Mouse (Mus musculus) urinary bladder, postnatal 10 days (tissue): Measurements from ENCODE around the gene Commd3.

Source experiments
- DNase-seq: peaks from one replicate; pipeline ENCODE4 v3.0.0; 2022; ENCODE audit warnings: low spot score

Commd3 gene

GRCm38 (mm10) chr2:18687671-18688170 is 15.5 kb downstream of the Commd3 start:
- no peak for DNase-seq

DNA sequence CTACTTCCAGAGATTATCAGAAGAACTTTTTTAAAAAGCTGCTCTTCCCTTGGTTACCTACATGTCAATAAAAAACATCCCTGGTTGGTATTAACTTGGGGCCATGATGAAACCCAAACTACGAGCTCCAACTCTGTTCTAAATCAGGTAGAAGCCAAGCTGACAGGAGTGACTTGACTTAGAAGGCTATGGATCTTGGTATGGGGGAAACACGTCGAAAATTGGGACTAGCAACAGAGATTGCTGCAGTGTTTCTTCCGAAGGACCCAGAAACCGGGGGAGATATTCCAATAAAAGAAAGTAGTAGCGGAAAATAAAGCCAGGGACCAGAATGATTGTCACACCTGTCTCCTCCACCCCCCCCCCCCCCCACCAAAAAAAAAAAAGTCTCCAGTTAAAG is 16.1 kb downstream of the Commd3 start:
- DNase-seq = no peak

DNA sequence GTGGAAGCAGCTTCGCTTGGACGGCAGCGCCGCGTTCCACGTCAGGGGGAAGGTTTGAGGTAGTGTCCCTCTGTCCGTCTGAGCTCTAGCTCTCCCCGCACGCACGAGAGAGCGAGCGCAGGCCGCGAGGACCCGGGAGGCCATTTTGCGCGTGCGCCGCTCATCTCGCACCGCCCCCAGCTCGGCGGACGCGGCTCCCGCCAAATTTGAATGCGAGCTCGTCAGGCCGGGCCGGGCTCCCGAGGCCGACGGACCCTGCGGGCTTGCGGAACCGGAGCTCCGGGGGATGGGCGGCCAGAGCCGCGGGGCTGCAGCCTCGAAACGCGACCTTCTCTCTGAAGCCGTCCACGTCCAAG is 16.5 kb downstream of the Commd3 start:
- DNase-seq = peak; percentile 18

DNA sequence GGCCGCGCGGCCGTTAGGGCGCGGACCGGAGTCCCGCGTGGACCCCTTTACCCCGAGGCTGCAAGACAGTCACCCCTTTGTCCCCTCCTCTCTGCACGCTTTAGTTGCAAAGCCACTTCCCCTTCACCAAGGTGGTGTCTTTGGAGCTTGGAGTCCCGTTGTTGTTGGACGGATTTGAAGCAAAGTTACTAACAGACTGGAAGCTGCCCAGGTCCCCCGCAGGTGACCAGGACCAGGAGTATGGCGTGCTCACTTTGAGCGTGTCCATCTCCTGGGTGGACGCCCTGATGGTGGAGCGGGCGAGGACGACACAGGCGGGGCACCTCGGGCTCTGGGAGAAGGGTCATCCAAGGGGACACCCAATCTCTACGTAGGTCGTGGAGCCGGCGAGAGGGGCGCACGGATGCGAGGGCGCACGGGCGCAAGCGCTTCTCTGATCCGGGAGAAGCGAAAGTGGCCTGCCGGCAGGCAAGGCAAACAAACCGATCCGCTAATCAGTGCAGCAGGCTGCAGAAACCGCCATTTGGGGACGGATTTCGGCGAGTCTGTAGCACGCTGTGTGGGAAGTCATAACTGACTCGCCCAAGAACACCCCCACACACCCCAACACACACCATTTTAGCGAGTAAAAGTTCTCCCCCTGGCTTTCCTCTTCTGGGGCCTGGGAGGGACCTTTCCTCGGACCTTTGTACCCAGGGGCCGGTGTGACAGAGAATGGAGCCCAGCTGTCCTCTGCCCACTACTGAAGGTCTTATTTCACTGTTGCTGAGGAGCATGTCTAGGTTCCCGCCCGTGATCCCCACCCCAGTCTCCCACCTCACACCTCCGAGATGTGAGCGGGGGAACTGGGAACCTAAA is 17.1 kb downstream of the Commd3 start:
- no peak for DNase-seq

GRCm38 (mm10) chr2:18690055-18690691 is 18.0 kb downstream of the Commd3 start:
- DNase-seq = peak; percentile 12

DNA sequence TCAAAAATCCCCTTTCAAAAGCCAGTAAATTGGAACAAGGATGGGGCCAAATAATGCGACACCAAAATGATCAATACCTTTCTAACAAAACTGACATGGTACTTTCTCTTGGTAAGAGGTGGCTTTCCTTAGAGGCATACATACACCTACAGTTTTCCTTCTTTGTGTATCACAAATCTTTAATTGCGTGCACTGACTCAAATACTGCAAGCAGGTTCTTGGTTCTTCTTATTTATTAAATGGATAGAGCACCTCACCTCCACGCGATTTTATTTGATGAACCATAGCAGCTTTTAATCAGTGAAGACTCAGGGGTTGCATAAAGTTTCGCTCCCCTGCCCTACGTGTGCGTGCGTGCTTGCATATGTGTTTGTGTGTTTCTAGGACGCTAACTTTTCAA is 18.6 kb downstream of the Commd3 start:
- no peak for DNase-seq

DNA sequence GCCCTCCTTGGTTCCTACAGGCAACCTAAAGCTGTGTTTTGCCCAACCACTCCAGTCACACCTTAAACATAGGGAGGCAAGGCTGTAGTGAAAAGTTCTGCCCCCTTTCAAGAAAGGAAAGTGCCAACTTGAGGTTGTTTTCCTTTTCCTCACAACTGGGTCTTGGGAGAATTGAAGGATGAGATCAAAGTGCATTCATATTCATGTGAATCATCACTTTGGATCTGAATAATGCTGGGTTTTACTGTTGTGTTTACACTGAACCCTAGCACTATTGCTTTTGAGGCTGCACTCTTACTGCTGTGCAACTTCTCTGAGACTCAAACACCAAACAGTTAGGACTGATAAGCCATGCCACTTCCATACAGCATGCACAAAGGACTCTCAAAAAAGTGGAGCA is 19.8 kb downstream of the Commd3 start:
- DNase-seq = no peak

DNA sequence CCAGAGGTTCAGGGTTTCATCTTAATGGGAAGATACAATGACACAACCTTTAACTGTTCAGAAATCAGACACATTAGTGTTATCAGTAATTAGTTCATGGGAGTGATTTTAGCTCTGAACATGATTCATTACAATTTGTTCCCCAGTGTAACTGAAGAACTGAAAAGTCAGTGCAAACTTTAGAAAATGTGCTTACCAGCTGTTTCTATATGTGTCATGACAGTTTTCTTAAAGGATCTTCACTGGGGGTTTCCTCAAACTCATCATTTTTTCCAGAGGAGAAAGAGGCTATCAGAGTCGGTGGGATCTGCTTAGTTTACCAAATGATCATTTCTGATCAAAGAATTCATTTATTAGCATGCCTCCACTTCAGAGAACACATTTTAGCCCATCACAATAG is 20.4 kb downstream of the Commd3 start:
- DNase-seq = no peak

- no peak for DNase-seq
These were observed 21.3 kb downstream of the Commd3 start for GRCm38 (mm10) chr2:18693491-18693870.

DNA sequence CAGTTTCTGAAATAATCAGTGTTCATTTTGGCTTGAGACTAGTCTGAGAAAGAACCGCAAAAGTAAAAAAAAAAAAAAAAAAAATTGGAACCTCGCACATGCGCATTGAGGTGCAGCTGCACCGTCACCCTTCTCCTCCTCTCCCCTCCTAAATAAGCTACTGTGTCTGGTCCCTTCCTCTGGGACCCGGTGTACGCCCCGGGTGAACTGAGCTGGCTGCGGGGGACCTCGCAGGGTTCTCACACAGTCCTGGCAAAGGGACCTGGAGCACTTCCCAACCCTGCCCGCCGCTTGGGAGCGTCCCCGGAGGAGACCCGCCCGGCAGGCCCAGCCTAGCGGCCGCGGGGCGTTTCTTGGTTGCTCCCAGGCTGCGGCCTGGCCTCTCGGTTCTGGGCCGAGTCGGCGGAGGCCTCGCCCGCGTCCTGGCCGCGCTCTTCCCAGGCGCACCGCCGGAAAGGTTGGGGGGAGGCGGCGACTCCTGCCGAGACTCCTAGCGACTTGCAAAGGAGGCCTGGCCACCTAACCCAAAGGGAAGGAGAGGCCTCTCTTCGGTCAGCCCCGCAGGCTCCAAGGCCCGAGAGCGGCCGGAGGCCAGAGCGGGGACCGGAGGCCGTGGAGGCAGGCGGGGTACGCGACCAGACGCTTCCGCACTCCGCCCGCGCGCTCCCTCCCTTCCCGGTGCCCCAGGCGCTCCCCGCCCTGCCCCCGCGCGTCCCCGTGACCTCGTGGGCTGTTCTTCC is 21.9 kb downstream of the Commd3 start, which contains the start of gene Spag6:
Gene Spag6, plus strand, starts transcription at position 162 of the 740 bp plus-strand sequence.
- DNase-seq = peak; percentile 20

DNA sequence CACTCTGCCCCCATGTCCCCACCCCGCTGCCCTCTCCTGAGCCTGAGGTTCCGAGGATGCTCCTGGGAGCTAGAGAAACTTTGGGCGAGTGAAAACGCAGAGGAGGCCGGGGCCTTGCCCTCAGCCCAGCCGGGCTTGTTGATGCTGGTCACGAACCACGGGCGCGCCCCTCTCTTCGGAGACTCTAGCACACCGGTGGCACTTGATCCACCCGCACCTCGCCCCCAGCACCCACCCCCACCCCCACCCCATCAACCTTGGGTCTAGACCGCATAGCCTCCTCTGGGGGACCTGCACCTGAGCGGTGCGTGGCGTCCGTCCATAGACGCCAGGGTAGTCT is 22.4 kb downstream of the Commd3 start:
- DNase-seq = no peak

- DNase-seq = no peak
These were observed 23.0 kb downstream of the Commd3 start for GRCm38 (mm10) chr2:18695163-18695562.

DNA sequence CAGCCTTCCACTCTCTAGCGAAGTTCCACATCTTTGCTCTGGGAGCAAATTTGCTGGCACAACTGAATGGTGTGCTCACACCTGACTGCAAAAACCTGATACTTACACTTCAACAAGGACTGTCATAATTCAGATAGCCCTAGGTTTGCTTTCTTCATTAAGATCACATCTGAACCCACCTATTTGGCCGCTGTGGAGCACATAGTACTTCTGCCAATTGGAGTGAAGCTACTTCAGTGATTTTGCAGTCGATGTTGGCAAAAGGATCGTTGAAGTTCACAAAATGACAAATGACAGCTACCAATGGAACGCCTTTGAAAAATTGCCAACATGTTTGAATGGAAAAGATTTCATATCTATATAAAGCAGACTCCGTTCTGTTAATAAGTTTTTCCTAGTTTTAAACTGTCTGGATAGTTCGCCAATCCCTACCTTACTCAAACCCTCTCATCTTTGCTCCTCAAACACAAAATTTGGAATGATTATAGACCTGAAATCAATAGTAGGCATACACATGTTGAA is 23.5 kb downstream of the Commd3 start:
- DNase-seq = no peak

DNA sequence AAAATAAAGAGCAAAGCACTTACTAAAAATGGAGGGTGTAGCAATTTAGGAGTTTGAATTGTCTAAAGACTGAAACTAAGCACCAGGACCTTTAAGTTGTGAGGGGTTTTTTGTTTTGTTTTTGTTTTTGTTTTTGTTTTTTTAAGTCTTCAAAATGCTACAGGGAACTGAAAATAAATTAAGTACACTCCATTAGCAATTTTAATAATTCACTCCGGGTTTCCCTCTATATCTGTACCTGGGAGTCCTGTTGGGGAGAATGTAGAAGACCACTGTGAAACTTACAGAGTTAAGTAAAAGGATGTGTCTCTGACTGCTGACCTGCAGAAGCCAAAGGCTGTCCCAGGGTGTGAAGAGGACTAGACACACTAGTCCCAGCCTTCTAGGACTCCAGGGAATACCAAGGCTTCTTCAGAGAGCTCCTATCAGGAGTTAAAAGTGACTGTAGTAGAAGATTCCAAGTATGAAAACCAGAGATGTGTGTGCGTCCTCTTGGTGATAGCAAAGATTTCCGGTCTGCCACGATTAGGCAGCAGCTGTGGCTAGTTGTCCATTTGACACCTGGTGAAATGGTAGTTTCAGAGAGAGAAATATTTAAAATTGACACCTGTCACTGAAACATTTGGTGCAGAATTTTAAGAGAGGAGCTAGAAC is 25.5 kb downstream of the Commd3 start:
- DNase-seq = no peak

- no peak for DNase-seq
These were observed 26.6 kb downstream of the Commd3 start for GRCm38 (mm10) chr2:18698663-18699385.

GRCm38 (mm10) chr2:18699401-18699990 is 27.3 kb downstream of the Commd3 start:
- DNase-seq = no peak

- no peak for DNase-seq
These were observed 38.2 kb downstream of the Commd3 start for GRCm38 (mm10) chr2:18710356-18710755.

DNA sequence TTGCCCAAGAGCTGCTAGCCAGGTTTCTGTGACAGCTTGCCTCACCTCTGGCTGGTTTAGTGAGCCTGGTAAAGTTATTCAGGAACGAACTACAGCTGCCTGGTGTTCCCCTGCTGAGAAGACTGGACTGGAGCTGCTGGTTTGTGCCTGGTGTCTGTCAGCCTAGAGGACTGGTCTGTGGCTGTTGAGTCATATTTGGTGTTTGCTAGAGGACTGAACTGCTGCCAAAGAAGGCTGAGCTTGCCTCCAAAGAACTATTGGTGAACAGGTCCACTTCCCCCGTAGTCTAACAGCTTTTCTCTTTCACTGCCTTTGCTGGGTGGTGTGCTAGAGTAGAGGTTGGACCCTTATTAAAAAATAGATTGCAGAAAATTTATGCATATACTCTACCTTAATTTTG is 40.9 kb downstream of the Commd3 start:
- no peak for DNase-seq

GRCm38 (mm10) chr2:18714337-18714736 is 42.2 kb downstream of the Commd3 start:
- DNase-seq = no peak

GRCm38 (mm10) chr2:18718521-18718920 is 46.3 kb downstream of the Commd3 start:
- DNase-seq = no peak
